Mouse (Mus musculus): Measurements from ENCODE around the gene Gmppa.

GRCm38 (mm10) chr1:75455948-75456347, 20.2 kb downstream of the Gmppa start:
- TF ChIP-seq POLR2A (IDR thresholded peaks at IDR 0.05; ENCODE audit: low read depth, low read length) (no peak), CTCF (conservative IDR thresholded peaks at IDR 0.05; ENCODE audit: insufficient read depth, insufficient read length, low read depth, low read length) (no peak)

Data from kidney, adult 2 months (tissue).